11 mouse cellular contexts compared by ENCODE assay signal in the genomic region with DNA sequence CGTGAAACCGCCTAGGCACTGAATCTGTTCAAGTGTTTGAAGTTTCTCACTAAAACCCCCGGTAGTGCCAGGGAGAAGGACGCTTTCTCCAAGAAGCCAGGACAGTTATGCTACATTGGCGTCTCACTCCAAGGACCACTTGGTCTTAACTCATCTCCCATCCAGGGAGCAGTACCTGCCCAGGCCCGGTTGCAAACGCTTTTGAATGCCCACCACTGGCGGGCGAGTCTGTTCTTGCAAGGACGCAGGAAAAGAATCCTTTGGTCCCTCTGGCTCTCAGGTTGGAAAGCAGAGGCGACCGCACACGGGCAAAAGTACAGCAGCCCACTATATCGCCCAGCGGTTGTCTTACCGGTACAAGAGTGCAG. TPM values are rescaled to one million over a fixed set of nuclear protein-coding genes. Genes with fewer than 3 reads are reported as not detected.
DNase-seq lines count a peak whose midpoint lies in the region; ATAC-seq and TF ChIP-seq lines count a peak whose summit lies in the region.
"Had no signal": no experiment of that assay in that cellular context is flagged by ENCODE, and none has a peak within 500 bp of the region (broad histone marks: within the 10 kb centered on the region; RNA-seq: fewer than 3 reads in every experiment).

No protein-coding gene starts in this region.

- H3K9ac ChIP-seq in heart, postnatal 0 days (replicated peaks; ENCODE audit: low read depth, low read length), result no peak overlapping the region
- no peak overlapping the region; the same call in 1 of the 2 replicates for H3K9ac ChIP-seq in hindbrain, embryonic 13.5 days
- no peak overlapping the region; the same call in 1 of the 2 replicates for H3K9ac ChIP-seq in midbrain, embryonic 14.5 days (replicated peaks; ENCODE audit: low read length)

- H3K4me1 ChIP-seq in heart, postnatal 0 days (ENCODE audit: control insufficient read depth, insufficient read depth), result peaks cover 9% of the 10 kb centered on the region; the same call in 1 of the 2 replicates
- peaks cover 33% of the 10 kb centered on the region for H3K4me1 ChIP-seq in embryonic facial prominence, embryonic 10.5 days
- H3K4me1 ChIP-seq in hindbrain, embryonic 13.5 days (replicated peaks), result peaks cover 28% of the 10 kb centered on the region
- peaks cover 16% of the 10 kb centered on the region; the same call in 1 of the 2 replicates for H3K4me1 ChIP-seq in midbrain, embryonic 14.5 days (ENCODE audit: control insufficient read depth, insufficient read depth, low read length)

- no peak for TF ChIP-seq CTCF in heart, postnatal 0 days (IDR thresholded peaks at IDR 0.05; ENCODE audit: low read depth)

- no peaks in the 10 kb centered on the region for H3K36me3 ChIP-seq in heart, postnatal 0 days (replicated peaks; ENCODE audit: control insufficient read depth, insufficient read depth, low read length)
- H3K36me3 ChIP-seq in embryonic facial prominence, embryonic 10.5 days (replicated peaks), result no peaks in the 10 kb centered on the region
- H3K36me3 ChIP-seq in hindbrain, embryonic 13.5 days, result no peaks in the 10 kb centered on the region
- H3K36me3 ChIP-seq in midbrain, embryonic 14.5 days (ENCODE audit: control insufficient read depth, insufficient read depth, low read length), result no peaks in the 10 kb centered on the region
- H3K36me3 ChIP-seq: G1E had no signal

- 3% methylated on average over 16 of the region's 16 CpGs for WGBS in heart, postnatal 0 days
- 1% methylated on average over 16 of the region's 16 CpGs for WGBS in embryonic facial prominence, embryonic 10.5 days
- 1% methylated on average over 16 of the region's 16 CpGs for WGBS in hindbrain, embryonic 13.5 days
- under 1% methylated on average over 16 of the region's 16 CpGs for WGBS in midbrain, embryonic 14.5 days

- no peak for DNase-seq in heart, postnatal 0 days (ENCODE audit: low spot score)
- no peak for DNase-seq in heart, adult 11 months
- peak; percentile 68 for DNase-seq in embryonic facial prominence, embryonic 10.5 days (ENCODE audit: low spot score)
- no peak for DNase-seq in midbrain, embryonic 14.5 days
- DNase-seq in cerebellum, adult 18-20 months, result no peak
- no peak for DNase-seq in frontal cortex, postnatal 25 days (ENCODE audit: low spot score in 2 of 2)
- DNase-seq in B cell, adult 2 months, result no peak

- peaks cover 82% of the 10 kb centered on the region for H3K27me3 ChIP-seq in heart, postnatal 0 days (ENCODE audit: control insufficient read depth, insufficient read depth, low read length)
- peaks cover 100% of the 10 kb centered on the region for H3K27me3 ChIP-seq in embryonic facial prominence, embryonic 10.5 days (replicated peaks; ENCODE audit: low read depth, poor library complexity, severe bottlenecking)
- peaks cover 92% of the 10 kb centered on the region for H3K27me3 ChIP-seq in hindbrain, embryonic 13.5 days
- peaks cover 79% of the 10 kb centered on the region for H3K27me3 ChIP-seq in midbrain, embryonic 14.5 days (ENCODE audit: control insufficient read depth, insufficient read depth, low read length)

- peak overlapping the region; percentile 54 for H3K4me3 ChIP-seq in heart, postnatal 0 days (ENCODE audit: low read depth, low read length)
- H3K4me3 ChIP-seq in embryonic facial prominence, embryonic 10.5 days, result peak overlapping the region; percentile 68
- H3K4me3 ChIP-seq in hindbrain, embryonic 13.5 days, result peak overlapping the region; percentile 61
- peak overlapping the region; percentile 55 for H3K4me3 ChIP-seq in midbrain, embryonic 14.5 days (replicated peaks; ENCODE audit: low read depth, low read length)

- ATAC-seq in heart, postnatal 0 days (ENCODE audit: insufficient read depth, low read depth), result no peak
- ATAC-seq in hindbrain, embryonic 13.5 days (ENCODE audit: low FRiP score), result no peak; the same call in 1 of the 2 replicates
- no peak for ATAC-seq in midbrain, embryonic 14.5 days (ENCODE audit: low FRiP score, low TSS enrichment)

- H3K4me2 ChIP-seq in heart, postnatal 0 days (ENCODE audit: low read depth, low read length), result peak overlapping the region; percentile 90
- H3K4me2 ChIP-seq in hindbrain, embryonic 13.5 days, result peak overlapping the region; percentile 99
- H3K4me2 ChIP-seq in midbrain, embryonic 14.5 days (ENCODE audit: low read length), result peak overlapping the region; percentile 100

- no peak for TF ChIP-seq EP300 in heart, postnatal 0 days (IDR thresholded peaks at IDR 0.05; ENCODE audit: low read depth)

- no peak overlapping the region for H3K27ac ChIP-seq in heart, postnatal 0 days (ENCODE audit: low read depth)
- H3K27ac ChIP-seq in embryonic facial prominence, embryonic 10.5 days (replicated peaks), result no peak overlapping the region
- H3K27ac ChIP-seq in hindbrain, embryonic 13.5 days, result no peak overlapping the region
- no peak overlapping the region for H3K27ac ChIP-seq in midbrain, embryonic 14.5 days (replicated peaks; ENCODE audit: low read depth, low read length)
- H3K27ac ChIP-seq: macrophage had no signal

- H3K9me3 ChIP-seq in heart, postnatal 0 days (replicated peaks; ENCODE audit: control insufficient read depth, low read length), result no peaks in the 10 kb centered on the region
- no peaks in the 10 kb centered on the region for H3K9me3 ChIP-seq in embryonic facial prominence, embryonic 10.5 days
- H3K9me3 ChIP-seq in hindbrain, embryonic 13.5 days, result no peaks in the 10 kb centered on the region
- H3K9me3 ChIP-seq in midbrain, embryonic 14.5 days (ENCODE audit: control insufficient read depth, low read length), result no peaks in the 10 kb centered on the region

RNA-seq across cellular contexts. Expression of a gene that starts 0.7 kb away (rescaled TPM):
- 0.66 TPM in 1 of 2 replicates, not detected in the other for total RNA-seq in heart, postnatal 0 days (2014; rRNA removed; ENCODE audit: low replicate concordance)
- not detected in 2 replicates for polyA plus RNA-seq in heart, postnatal 0 days (2015; fragmentation: Nextera tagmentation; extraction: Ambion mirVana)
- polyA plus RNA-seq in embryonic facial prominence, embryonic 10.5 days (2016; fragmentation: Nextera tagmentation; extraction: Ambion mirVana), result 0.60 and 0.72 TPM in 2 replicates
- not detected in 2 replicates for polyA plus RNA-seq in hindbrain, embryonic 13.5 days (2015; fragmentation: Nextera tagmentation; extraction: Ambion mirVana)
- 0.11 and 0.28 TPM in 2 replicates for polyA plus RNA-seq in midbrain, embryonic 14.5 days (2014; fragmentation: Nextera tagmentation; extraction: Ambion mirVana)
- total RNA-seq: heart, postnatal 10 days had no signal
- polyA plus RNA-seq: G1E, macrophage had no signal
